Mouse (Mus musculus) 416B (cell line): ENCODE measurements at regions not wholly inside any gene's neighbourhood (a gene's known extent, or its start where the extent isn't known, plus 50 kb on each side); places are given as distances from the start of the nearest gene placed in this dataset.

Source experiments
- DNase-seq: peaks from one replicate; pipeline ENCODE4 v3.0.0; 2011; ENCODE audit warnings: low read depth

GRCm38 (mm10) chrX:119395463-119395862, 531.5 kb upstream of the Pabpc5 start:
- DNase-seq: peak; percentile 11
